Mouse (Mus musculus) midbrain, embryonic 13.5 days (tissue): ENCODE measurements around the gene Gle1. TPM values are rescaled to one million over a fixed set of nuclear protein-coding genes. Genes with fewer than 3 reads are reported as not detected.

ENCODE experiments used
- microRNA-seq: library from miRNA; unstranded; fragments of <30 nt; microRNA quantifications from one replicate; pipeline ENCODE4, GENCODE M21; 2016
- polyA plus RNA-seq: library from polyadenylated mRNA; unstranded; fragments of >200 nt; fragmentation: Nextera tagmentation; extraction: Ambion mirVana; gene quantifications from 2 replicates; pipeline ENCODE4 v1.2.1, GENCODE M21; 2015

The Gle1 gene
- polyA plus RNA-seq, 1 experiment from 2014 or later: 78.8 TPM

Small RNA genes lying within 50 kb of the gene (microRNA-seq; reads per million reads assigned to microRNA genes)
- 0.82 reads per million for gene Mir6997

Other genes with a start within 250 kb of the Gle1 start
- 0.24 TPM in 1 of 2 replicates, not detected in the other for gene Gm13420, start 183.7 kb upstream of the Gle1 start, polyA plus RNA-seq
- gene Gm13547, start 176.1 kb upstream of the Gle1 start, polyA plus RNA-seq: 0.67 and 0.69 TPM in 2 replicates
- 30.0 and 33.5 TPM in 2 replicates for gene Coq4, start 147.9 kb upstream of the Gle1 start, polyA plus RNA-seq
- gene Trub2, start 146.9 kb upstream of the Gle1 start, polyA plus RNA-seq: 44.7 and 45.5 TPM in 2 replicates
- gene Slc27a4, start 132.8 kb upstream of the Gle1 start, polyA plus RNA-seq: 29.5 and 32.5 TPM in 2 replicates
- 21.4 and 23.1 TPM in 2 replicates for gene Urm1, start 115.4 kb upstream of the Gle1 start, polyA plus RNA-seq
- gene Cercam, start 66.3 kb upstream of the Gle1 start, polyA plus RNA-seq: 14.6 and 20.7 TPM in 2 replicates
- gene Odf2, start 46.2 kb upstream of the Gle1 start, polyA plus RNA-seq: 74.4 and 76.0 TPM in 2 replicates
- gene Sptan1, start 30.1 kb downstream of the Gle1 start, polyA plus RNA-seq: 172 and 185 TPM in 2 replicates
- gene Wdr34, start 113.5 kb downstream of the Gle1 start, polyA plus RNA-seq: 59.6 and 62.3 TPM in 2 replicates
- 448 and 482 TPM in 2 replicates for gene Set, start 122.0 kb downstream of the Gle1 start, polyA plus RNA-seq
- 2.8 and 3.8 TPM in 2 replicates for gene Pkn3, start 142.3 kb downstream of the Gle1 start, polyA plus RNA-seq
- gene Zdhhc12, start 158.2 kb downstream of the Gle1 start, polyA plus RNA-seq: 18.9 and 19.0 TPM in 2 replicates
- 14.4 and 15.1 TPM in 2 replicates for gene Zer1, start 189.2 kb downstream of the Gle1 start, polyA plus RNA-seq
- gene Tbc1d13, start 198.3 kb downstream of the Gle1 start, polyA plus RNA-seq: 12.5 and 13.2 TPM in 2 replicates
- 12.1 and 13.8 TPM in 2 replicates for gene Endog, start 236.1 kb downstream of the Gle1 start, polyA plus RNA-seq
- gene Spout1, start 243.0 kb downstream of the Gle1 start, polyA plus RNA-seq: 59.9 and 60.0 TPM in 2 replicates